Mouse (Mus musculus): ENCODE data around the gene Otulin.

Gene Otulin

GRCm38 (mm10) chr15:27630601-27631383 lies at the start of gene Otulin:
Otulin (minus strand) TSS chr15:27630693.
- DNase-seq (ENCODE audit: extremely low read depth, low read depth, low spot score), result peak; percentile 50

GRCm38 (mm10) chr15:27678511-27678910 lies 48.0 kb upstream of the Otulin start:
- no peak for DNase-seq (ENCODE audit: extremely low read depth, low read depth, low spot score)

GRCm38 (mm10) chr15:27677801-27678200 lies 47.3 kb upstream of the Otulin start:
- no peak for DNase-seq (ENCODE audit: extremely low read depth, low read depth, low spot score)

GRCm38 (mm10) chr15:27676211-27676610 lies 45.7 kb upstream of the Otulin start:
- no peak for DNase-seq (ENCODE audit: extremely low read depth, low read depth, low spot score)

GRCm38 (mm10) chr15:27675122-27675521 lies 44.6 kb upstream of the Otulin start:
- DNase-seq (ENCODE audit: extremely low read depth, low read depth, low spot score), result no peak

GRCm38 (mm10) chr15:27674041-27674440 lies 43.5 kb upstream of the Otulin start:
- DNase-seq (ENCODE audit: extremely low read depth, low read depth, low spot score), result no peak

GRCm38 (mm10) chr15:27673151-27673550 lies 42.7 kb upstream of the Otulin start:
- DNase-seq (ENCODE audit: extremely low read depth, low read depth, low spot score), result no peak

- no peak for DNase-seq (ENCODE audit: extremely low read depth, low read depth, low spot score)
Observed at GRCm38 (mm10) chr15:27672259-27672658, 41.8 kb upstream of the Otulin start.

GRCm38 (mm10) chr15:27671612-27672245 lies 41.2 kb upstream of the Otulin start:
- DNase-seq (ENCODE audit: extremely low read depth, low read depth, low spot score), result no peak

- no peak for DNase-seq (ENCODE audit: extremely low read depth, low read depth, low spot score)
Observed at GRCm38 (mm10) chr15:27670708-27671107, 40.2 kb upstream of the Otulin start.

- DNase-seq (ENCODE audit: extremely low read depth, low read depth, low spot score), result no peak
Observed at GRCm38 (mm10) chr15:27669931-27670411, 39.5 kb upstream of the Otulin start.

- DNase-seq (ENCODE audit: extremely low read depth, low read depth, low spot score), result no peak
Observed at GRCm38 (mm10) chr15:27669276-27669675, 38.8 kb upstream of the Otulin start.

- no peak for DNase-seq (ENCODE audit: extremely low read depth, low read depth, low spot score)
Observed at GRCm38 (mm10) chr15:27668557-27668956, 38.1 kb upstream of the Otulin start.

- no peak for DNase-seq (ENCODE audit: extremely low read depth, low read depth, low spot score)
Observed at GRCm38 (mm10) chr15:27668001-27668461, 37.5 kb upstream of the Otulin start.

GRCm38 (mm10) chr15:27666911-27667539 lies 36.5 kb upstream of the Otulin start:
- no peak for DNase-seq (ENCODE audit: extremely low read depth, low read depth, low spot score)

- no peak for DNase-seq (ENCODE audit: extremely low read depth, low read depth, low spot score)
Observed at GRCm38 (mm10) chr15:27665392-27665911, 35.0 kb upstream of the Otulin start.

GRCm38 (mm10) chr15:27664126-27664525 lies 33.6 kb upstream of the Otulin start:
- no peak for DNase-seq (ENCODE audit: extremely low read depth, low read depth, low spot score)

GRCm38 (mm10) chr15:27662699-27663098 lies 32.2 kb upstream of the Otulin start:
- no peak for DNase-seq (ENCODE audit: extremely low read depth, low read depth, low spot score)

GRCm38 (mm10) chr15:27661696-27662095 lies 31.2 kb upstream of the Otulin start:
- no peak for DNase-seq (ENCODE audit: extremely low read depth, low read depth, low spot score)

GRCm38 (mm10) chr15:27659592-27660244 lies 29.2 kb upstream of the Otulin start:
- DNase-seq (ENCODE audit: extremely low read depth, low read depth, low spot score), result no peak

GRCm38 (mm10) chr15:27659143-27659542 lies 28.6 kb upstream of the Otulin start:
- no peak for DNase-seq (ENCODE audit: extremely low read depth, low read depth, low spot score)
